Mouse (Mus musculus) hindbrain, postnatal 0 days (tissue): ENCODE measurements around the gene Nek5. TPM values are rescaled to one million over a fixed set of nuclear protein-coding genes. Genes with fewer than 3 reads are reported as not detected.

Experiments used
- ATAC-seq: fragments of 200-750 bp; cut with Nextera tagmentation; 2 replicates; pipeline ENCODE4 v1.8.0; 2017; ENCODE audit warnings: mild to moderate bottlenecking, moderate TSS enrichment, moderate library complexity
- DNase-seq: peaks from one replicate; pipeline ENCODE4 v3.0.0-alpha.2; 2015; ENCODE audit warnings: low spot score
- H3K27ac ChIP-seq: fragments of 300-500 bp; sonication (generic); 2 replicates; pipeline ENCODE4 v1.5.1; 2014; ENCODE audit warnings: mild to moderate bottlenecking
- H3K27me3 ChIP-seq: fragments of 300-500 bp; sonication (generic); 2 replicates; pipeline ENCODE4 v1.6.1; 2014; ENCODE audit warnings: low read length, mixed read lengths; ENCODE audit not compliant: insufficient read depth
- H3K36me3 ChIP-seq: fragments of 300-500 bp; sonication (generic); 2 replicates; pipeline ENCODE4 v1.6.1; 2014; ENCODE audit warnings: low read length, mixed read lengths; ENCODE audit not compliant: insufficient read depth
- H3K4me1 ChIP-seq: fragments of 300-500 bp; sonication (generic); 2 replicates; pipeline ENCODE4 v1.6.1; 2014; ENCODE audit warnings: antibody characterized with exemption, low read length, mixed read lengths; ENCODE audit not compliant: insufficient read depth
- H3K4me2 ChIP-seq: fragments of 300-500 bp; sonication (generic); 2 replicates; pipeline ENCODE4 v1.6.1; 2014; ENCODE audit warnings: low read depth, mild to moderate bottlenecking, low read length, moderate library complexity, mixed read lengths
- H3K4me3 ChIP-seq: fragments of 300-500 bp; sonication (generic); 2 replicates; pipeline ENCODE4 v1.5.1; 2014; ENCODE audit warnings: low read length
- H3K9ac ChIP-seq: fragments of 300-500 bp; sonication (generic); replicated peaks from 2 replicates; pipeline ENCODE4 v1.6.1; 2014; ENCODE audit warnings: mild to moderate bottlenecking, low read length, moderate library complexity, mixed read lengths
- H3K9me3 ChIP-seq: fragments of 300-500 bp; sonication (generic); 2 replicates; pipeline ENCODE4 v1.6.1; 2016; ENCODE audit warnings: low read length, mixed read lengths
- CTCF ChIP-seq: IDR thresholded peaks from 2 replicates; pipeline ENCODE4 v1.5.1; 2016; ENCODE audit warnings: antibody characterized with exemption, control low read depth, low read depth
- WGBS: fragments of 180-500 bp; shearing (Covaris S2); extraction: QIAGEN DNeasy Blood & Tissue Kit; methylation state at CpG from one replicate; pipeline ENCODE4 v1.1.7; 2014; 5-methylcytosine and 5-hydroxymethylcytosine counted together
- polyA plus RNA-seq: library from polyadenylated mRNA; unstranded; fragments of >200 nt; fragmentation: Nextera tagmentation; extraction: Ambion mirVana; gene quantifications from 2 replicates; pipeline ENCODE4 v1.2.1, GENCODE M21; 2015
- total RNA-seq: library from RNA; depleted of rRNA; stranded (reverse); fragments of >200 nt; gene quantifications from 2 replicates; pipeline ENCODE4 v1.2.3, GENCODE M21; 2014

The Nek5 gene
- total and polyA plus RNA-seq, 2 experiments from 2014 or later = 1.5 to 1.6 TPM

DNA sequence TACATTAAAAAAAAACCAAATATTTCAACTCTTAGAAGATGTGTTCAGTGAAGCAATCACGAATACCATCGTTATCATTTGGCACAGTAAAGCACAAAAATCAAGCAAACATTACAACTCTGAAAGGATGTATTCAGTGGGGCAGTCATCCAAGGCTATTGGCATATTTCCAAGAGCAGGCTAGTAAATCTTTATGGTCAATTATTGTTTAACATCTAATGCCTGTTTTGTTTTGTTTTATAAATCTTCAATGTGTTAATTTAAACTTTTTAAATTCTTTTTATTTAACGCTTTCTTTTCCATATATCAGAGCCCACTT is 25.5 kb upstream of the Nek5 start:
- Histone ChIP-seq H3K27ac (no peak overlapping the region), H3K27me3 (no peaks in the 10 kb centered on the region), H3K4me2 (no peak overlapping the region), H3K4me3 (no peak overlapping the region), H3K9me3 (no peaks in the 10 kb centered on the region), H3K9ac (no peak overlapping the region), H3K4me1 (no peaks in the 10 kb centered on the region), H3K36me3 (no peaks in the 10 kb centered on the region; the same call in 1 of the 2 replicates)
- no peak for DNase-seq
- WGBS = 55% methylated on average over 3 of the region's 3 CpGs
- ATAC-seq = no peak
- TF ChIP-seq CTCF = no peak

DNA sequence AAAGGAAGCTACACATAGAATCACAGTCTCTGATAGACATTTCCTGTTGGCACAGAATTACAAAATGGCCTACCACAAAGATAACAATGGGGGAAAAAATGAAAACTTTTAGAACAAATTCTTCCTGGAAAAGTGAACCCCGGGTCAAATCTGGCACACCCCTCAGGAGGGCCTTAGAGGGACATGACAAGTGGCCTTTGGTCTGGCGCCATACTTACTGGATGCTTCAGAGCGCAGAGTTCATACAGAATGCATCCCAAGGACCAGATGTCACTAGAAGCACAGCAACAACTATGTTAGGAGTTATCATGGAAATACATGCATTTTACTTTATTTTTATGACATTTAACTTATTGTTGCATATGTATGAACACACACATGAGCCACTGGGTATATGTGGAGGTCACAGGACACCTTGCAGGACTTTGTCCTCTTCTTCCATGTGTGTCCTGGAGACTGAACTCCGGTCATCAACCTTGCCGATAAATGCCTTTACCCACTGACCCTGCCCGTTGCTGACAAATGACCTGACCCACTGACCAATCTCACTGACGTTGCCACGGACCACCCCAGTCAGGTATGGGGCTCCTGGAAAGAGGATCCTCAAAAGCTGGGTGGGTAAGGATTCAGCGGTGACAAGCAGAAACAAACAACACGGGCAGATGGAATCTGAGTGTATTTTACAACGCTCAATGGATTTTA is 24.9 kb upstream of the Nek5 start:
- Histone ChIP-seq H3K27me3 (no peaks in the 10 kb centered on the region), H3K9me3 (no peaks in the 10 kb centered on the region), H3K27ac (no peak overlapping the region), H3K36me3 (no peaks in the 10 kb centered on the region; the same call in 1 of the 2 replicates), H3K4me1 (no peaks in the 10 kb centered on the region), H3K4me3 (no peak overlapping the region), H3K9ac (no peak overlapping the region), H3K4me2 (no peak overlapping the region)
- DNase-seq = no peak
- WGBS = 88% methylated on average over 11 of the region's 11 CpGs
- ATAC-seq = no peak
- no peak for TF ChIP-seq CTCF

DNA sequence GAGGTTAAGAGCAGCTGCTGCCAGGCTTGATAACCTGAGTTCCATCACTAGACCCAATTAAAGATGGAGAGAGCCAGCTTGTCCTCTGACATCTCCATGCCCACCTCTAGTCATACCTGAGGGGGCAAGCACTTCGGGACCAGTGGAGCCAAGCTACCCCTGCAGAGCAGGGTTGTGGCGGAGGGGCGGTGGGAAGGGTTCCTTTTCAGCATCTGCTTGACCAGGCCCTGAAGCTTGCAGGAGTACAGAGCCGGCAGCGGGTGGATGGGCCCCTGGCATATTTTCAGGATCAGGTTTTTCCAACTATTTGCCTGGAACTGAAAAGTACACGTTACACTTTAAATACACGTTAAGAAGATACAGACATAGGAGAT is 23.5 kb upstream of the Nek5 start:
- 97% methylated on average over 7 of the region's 7 CpGs for WGBS
- Histone ChIP-seq H3K27ac (no peak overlapping the region), H3K9me3 (no peaks in the 10 kb centered on the region), H3K9ac (no peak overlapping the region), H3K4me1 (no peaks in the 10 kb centered on the region), H3K27me3 (no peaks in the 10 kb centered on the region), H3K36me3 (no peaks in the 10 kb centered on the region), H3K4me3 (no peak overlapping the region), H3K4me2 (no peak overlapping the region)
- ATAC-seq (no peak), DNase-seq (no peak)
- TF ChIP-seq CTCF = no peak

DNA sequence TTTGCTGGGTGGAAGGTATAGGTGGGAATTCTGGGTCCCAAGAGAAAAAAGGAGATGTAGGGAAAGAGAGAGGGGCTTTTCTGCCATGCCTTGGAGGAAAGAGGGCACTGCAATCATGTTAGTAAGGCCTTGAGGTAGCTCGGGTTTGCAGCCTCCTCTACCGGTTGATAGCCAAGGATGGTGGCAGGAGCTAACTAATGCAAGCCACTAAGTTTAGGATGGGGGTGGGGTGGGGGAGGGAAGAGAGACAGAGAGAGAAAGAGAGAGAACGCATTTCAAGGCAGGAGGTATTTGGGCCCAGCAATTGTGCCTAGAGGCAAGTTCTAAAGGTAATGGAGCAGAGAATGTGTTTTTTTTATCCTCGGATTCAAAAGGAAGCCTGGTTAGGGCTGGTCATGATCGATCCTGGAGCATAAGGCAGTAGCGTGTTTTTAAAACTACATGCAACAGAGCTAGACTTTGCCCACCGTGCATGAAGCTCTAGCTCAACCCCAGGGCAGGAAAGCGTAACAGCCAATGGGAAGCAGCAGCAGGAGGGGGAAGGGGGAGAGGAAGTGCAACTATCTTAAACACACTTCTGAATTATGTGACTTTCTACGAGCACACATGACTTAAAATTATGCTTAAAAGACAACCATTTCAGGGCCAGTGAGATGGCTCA is 23.0 kb upstream of the Nek5 start:
- WGBS = 83% methylated on average over 9 of the region's 9 CpGs
- no peaks in the 10 kb centered on the region for H3K36me3 ChIP-seq
- DNase-seq (no peak), ATAC-seq (no peak)
- no peak overlapping the region for H3K9ac ChIP-seq
- H3K4me1 ChIP-seq = no peaks in the 10 kb centered on the region
- no peak overlapping the region for H3K4me3 ChIP-seq
- H3K9me3 ChIP-seq = no peaks in the 10 kb centered on the region
- no peaks in the 10 kb centered on the region for H3K27me3 ChIP-seq
- no peak overlapping the region for H3K4me2 ChIP-seq
- no peak overlapping the region for H3K27ac ChIP-seq
- TF ChIP-seq CTCF = no peak

GRCm38 (mm10) chr8:22145831-22146230 is 21.0 kb upstream of the Nek5 start:
- Histone ChIP-seq H3K4me2 (no peak overlapping the region), H3K4me3 (no peak overlapping the region), H3K36me3 (no peaks in the 10 kb centered on the region), H3K27me3 (no peaks in the 10 kb centered on the region), H3K9me3 (no peaks in the 10 kb centered on the region), H3K27ac (no peak overlapping the region), H3K4me1 (no peaks in the 10 kb centered on the region), H3K9ac (no peak overlapping the region)
- DNase-seq (no peak), ATAC-seq (no peak)
- 78% methylated on average over 6 of the region's 6 CpGs for WGBS
- no peak for TF ChIP-seq CTCF

DNA sequence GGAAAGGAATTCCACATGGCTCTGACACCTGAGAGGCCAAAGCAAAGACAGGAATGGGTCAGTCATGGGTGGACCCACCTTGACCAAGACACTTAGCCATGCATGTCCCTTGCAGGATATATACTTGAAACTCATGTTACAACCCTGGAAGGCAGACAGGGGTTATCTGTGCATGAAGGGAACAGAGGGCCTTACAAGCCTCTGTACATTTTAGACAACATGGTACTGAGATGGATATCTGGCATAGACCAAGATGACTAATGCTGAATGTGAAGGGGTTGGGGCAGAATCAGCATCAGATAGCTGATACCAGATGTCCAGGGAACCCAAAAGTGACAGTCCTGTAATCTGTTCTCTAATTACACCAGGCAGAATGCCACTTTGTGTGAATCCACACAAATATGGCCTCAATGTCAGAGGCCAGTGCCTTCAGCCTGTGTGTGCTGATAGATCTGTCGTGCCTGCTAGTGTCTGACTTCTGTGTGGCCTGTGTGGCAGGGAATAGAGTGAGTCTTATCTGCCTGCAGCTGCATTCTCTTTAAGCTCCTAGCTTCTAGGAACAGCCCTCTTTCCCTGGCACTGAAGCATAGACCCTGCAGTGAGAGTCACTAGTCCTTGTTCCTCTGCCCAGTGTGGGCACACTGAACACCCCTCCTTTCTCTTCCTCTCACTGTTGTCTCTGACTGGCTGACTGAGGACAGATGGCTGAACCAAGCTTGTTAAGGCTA is 19.1 kb upstream of the Nek5 start:
- no peaks in the 10 kb centered on the region for H3K4me1 ChIP-seq
- 58% methylated on average over 1 of the region's 1 CpGs for WGBS
- no peaks in the 10 kb centered on the region for H3K36me3 ChIP-seq
- DNase-seq = peak; percentile 3
- H3K9me3 ChIP-seq = no peaks in the 10 kb centered on the region
- H3K4me2 ChIP-seq = no peak overlapping the region
- TF ChIP-seq CTCF = no peak
- H3K27ac ChIP-seq = no peak overlapping the region
- H3K9ac ChIP-seq = no peak overlapping the region
- H3K27me3 ChIP-seq = no peaks in the 10 kb centered on the region
- peak; percentile 51; the same call in 1 of the 2 replicates for ATAC-seq
- no peak overlapping the region for H3K4me3 ChIP-seq

DNA sequence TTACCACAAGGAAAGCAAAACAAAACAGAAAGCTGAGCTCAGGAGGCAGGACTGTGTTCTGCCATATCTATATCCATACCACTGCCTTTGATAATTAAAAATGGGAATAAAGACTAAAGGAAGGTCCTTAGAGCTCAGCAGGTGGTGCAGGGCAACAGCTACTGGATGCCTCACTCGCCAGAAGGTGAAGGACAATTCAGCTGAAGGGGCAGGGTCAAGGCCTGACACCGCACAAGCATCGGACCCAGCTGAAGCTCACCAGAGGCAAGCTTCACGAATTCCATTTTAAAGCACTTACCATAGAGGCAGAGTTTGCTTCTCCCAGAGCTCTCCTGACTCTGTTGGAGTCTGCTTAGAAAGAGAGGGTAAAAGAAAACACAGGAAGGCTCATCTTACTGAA is 17.7 kb upstream of the Nek5 start:
- WGBS = 78% methylated on average over 4 of the region's 4 CpGs
- TF ChIP-seq CTCF = no peak
- Histone ChIP-seq H3K4me1 (no peaks in the 10 kb centered on the region), H3K27me3 (no peaks in the 10 kb centered on the region), H3K36me3 (no peaks in the 10 kb centered on the region), H3K27ac (no peak overlapping the region), H3K9ac (no peak overlapping the region), H3K9me3 (no peaks in the 10 kb centered on the region), H3K4me3 (no peak overlapping the region), H3K4me2 (no peak overlapping the region)
- ATAC-seq = no peak
- no peak for DNase-seq
